Mouse (Mus musculus): ENCODE measurements around the gene Ppp2r2c.
A peak's percentile ranks its signal among the peaks of the same experiment; 100 is the strongest.

The Ppp2r2c gene

GRCm38 (mm10) chr5:36875956-36876355, 7.6 kb downstream of the Ppp2r2c start:
- DNase-seq, result no peak

GRCm38 (mm10) chr5:36876777-36877396, 8.6 kb downstream of the Ppp2r2c start:
- no peak for DNase-seq

GRCm38 (mm10) chr5:36877641-36878040, 9.3 kb downstream of the Ppp2r2c start:
- no peak for DNase-seq

- DNase-seq, result no peak
These were observed 10.5 kb downstream of the Ppp2r2c start for GRCm38 (mm10) chr5:36878801-36879200.

GRCm38 (mm10) chr5:36880622-36881021, 12.3 kb downstream of the Ppp2r2c start:
- DNase-seq, result no peak

- DNase-seq, result no peak
These were observed 15.2 kb downstream of the Ppp2r2c start for GRCm38 (mm10) chr5:36883516-36883915.

GRCm38 (mm10) chr5:36885067-36885466, 16.8 kb downstream of the Ppp2r2c start:
- DNase-seq, result no peak

GRCm38 (mm10) chr5:36885595-36885994, 17.3 kb downstream of the Ppp2r2c start:
- no peak for DNase-seq

- no peak for DNase-seq
These were observed 18.0 kb downstream of the Ppp2r2c start for GRCm38 (mm10) chr5:36886298-36886697.

- DNase-seq, result no peak
These were observed 18.6 kb downstream of the Ppp2r2c start for GRCm38 (mm10) chr5:36886852-36887283.

- peak; percentile 9 for DNase-seq
These were observed 19.1 kb downstream of the Ppp2r2c start for GRCm38 (mm10) chr5:36887299-36887988.

GRCm38 (mm10) chr5:36888501-36888900, 20.2 kb downstream of the Ppp2r2c start:
- DNase-seq, result no peak

GRCm38 (mm10) chr5:36888911-36889310, 20.6 kb downstream of the Ppp2r2c start:
- DNase-seq, result no peak

GRCm38 (mm10) chr5:36889380-36889886, 21.1 kb downstream of the Ppp2r2c start:
- DNase-seq, result no peak

GRCm38 (mm10) chr5:36890794-36891193, 22.5 kb downstream of the Ppp2r2c start:
- DNase-seq, result no peak

GRCm38 (mm10) chr5:36891793-36892470, 23.6 kb downstream of the Ppp2r2c start:
- no peak for DNase-seq

- no peak for DNase-seq
These were observed 24.9 kb downstream of the Ppp2r2c start for GRCm38 (mm10) chr5:36893263-36893662.

GRCm38 (mm10) chr5:36894070-36894469, 25.8 kb downstream of the Ppp2r2c start:
- no peak for DNase-seq

- DNase-seq, result no peak
These were observed 26.5 kb downstream of the Ppp2r2c start for GRCm38 (mm10) chr5:36894604-36895368.

GRCm38 (mm10) chr5:36895621-36896573, 27.6 kb downstream of the Ppp2r2c start:
- DNase-seq, result no peak

- no peak for DNase-seq
These were observed 29.7 kb downstream of the Ppp2r2c start for GRCm38 (mm10) chr5:36897999-36898398.

Data from lung, postnatal 10 days (tissue).